Mouse (Mus musculus) kidney, adult 2 months (tissue): ENCODE results near the gene Olfr159.

Source experiments
- CTCF ChIP-seq: fragments of 200-500 bp; conservative IDR thresholded peaks from 2 replicates; pipeline ENCODE4 v1.5.1; 2011; ENCODE audit warnings: low read depth, mild to moderate bottlenecking, control low read depth, low read length, moderate library complexity, mixed read lengths; ENCODE audit not compliant: insufficient read depth, insufficient read length
- POLR2A ChIP-seq: fragments of 200-500 bp; IDR thresholded peaks from one replicate; pipeline ENCODE4 v1.6.1; 2011; ENCODE audit warnings: low read depth, low read length, control low read depth

DNA sequence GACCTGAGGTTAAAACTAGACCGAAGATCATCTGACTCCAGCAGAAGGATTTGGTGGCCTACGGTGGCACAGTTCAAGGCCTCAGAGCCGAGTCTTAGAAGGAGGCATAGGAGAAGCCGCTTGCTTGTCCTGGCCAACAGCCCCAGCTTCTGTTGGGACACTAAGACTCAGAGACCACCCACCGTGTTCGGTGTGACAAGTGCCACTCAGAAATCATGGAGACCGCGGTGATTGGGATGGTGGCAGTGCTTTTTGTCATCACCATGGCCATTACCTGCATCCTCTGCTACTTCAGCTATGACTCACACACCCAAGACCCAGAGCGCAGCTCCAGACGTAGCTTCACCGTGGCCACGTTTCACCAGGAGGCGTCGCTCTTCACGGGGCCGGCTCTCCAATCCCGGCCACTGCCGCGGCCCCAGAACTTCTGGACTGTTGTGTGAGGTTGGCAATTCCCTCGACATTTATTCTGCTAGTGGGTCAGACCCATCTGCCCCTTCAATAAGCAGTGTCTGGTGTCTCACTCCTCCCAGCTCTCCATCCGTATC lies 40.0 kb downstream of the Olfr159 start:
- TF ChIP-seq CTCF (no peak), POLR2A (no peak)
